Mouse (Mus musculus) kidney, postnatal 10 days (tissue): Measurements from ENCODE around the gene Card11.

Source experiments
- DNase-seq: peaks from one replicate; pipeline ENCODE4 v3.0.0; 2021; ENCODE audit warnings: mixed read lengths

The Card11 gene

DNA sequence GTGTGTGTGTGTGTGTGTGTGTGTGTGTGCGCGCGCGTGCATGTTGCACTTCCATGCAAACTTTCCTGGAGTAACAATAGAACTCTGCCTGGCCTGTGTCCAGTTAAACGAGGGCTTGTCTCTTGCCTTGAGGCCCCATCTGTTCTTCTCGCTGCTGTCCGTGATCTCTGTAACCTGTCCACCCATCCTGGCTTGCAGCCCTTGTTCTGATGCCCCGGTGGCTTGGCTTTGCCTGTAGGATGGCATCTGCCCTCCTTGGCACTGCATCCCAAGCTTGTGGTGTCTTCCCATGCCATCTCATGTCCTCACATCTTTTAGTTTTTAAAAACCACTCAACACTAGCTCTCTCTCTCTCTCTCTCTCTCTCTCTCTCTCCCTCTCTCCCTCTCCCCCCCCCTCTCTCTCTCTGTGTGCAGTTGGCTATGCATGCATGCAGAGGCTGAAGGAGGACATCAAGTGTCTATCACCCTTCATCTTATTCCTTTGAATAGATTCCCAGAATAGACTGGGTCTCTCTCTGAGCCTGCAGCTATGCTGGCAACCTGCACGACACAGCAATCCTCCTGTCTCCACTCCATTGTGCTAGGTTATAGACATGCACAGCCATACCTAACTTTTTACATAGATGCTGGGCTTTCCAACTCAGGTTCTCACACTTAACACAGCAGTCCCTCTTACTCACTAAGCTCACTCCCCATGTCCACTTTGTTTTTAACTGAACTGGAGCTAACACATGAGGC lies 14.9 kb downstream of the Card11 start:
- DNase-seq = no peak

DNA sequence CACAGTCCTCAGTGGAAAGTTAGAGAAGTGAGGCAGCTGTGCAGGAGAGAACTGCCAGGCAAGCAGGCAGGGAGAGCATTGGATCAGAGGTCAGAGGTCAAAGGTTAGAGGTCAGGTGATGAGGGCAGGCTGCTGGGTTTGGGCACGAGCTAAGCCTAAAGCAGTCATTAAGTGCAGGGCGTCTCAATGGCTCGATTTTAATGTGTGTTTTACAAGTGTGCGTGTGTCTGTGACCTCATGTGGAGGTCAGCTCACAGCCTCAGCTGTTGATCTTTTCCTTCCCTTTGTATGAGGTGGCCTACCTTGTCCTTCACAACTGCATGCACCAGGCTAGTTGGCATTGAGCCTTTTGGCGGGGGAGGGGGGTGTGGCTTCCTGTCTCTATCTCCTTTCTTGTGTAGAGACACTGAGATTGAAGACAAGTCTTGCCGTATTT lies 19.0 kb downstream of the Card11 start:
- peak; percentile 47 for DNase-seq

GRCm38 (mm10) chr5:140980783-140981182 lies 19.6 kb downstream of the Card11 start:
- no peak for DNase-seq

DNA sequence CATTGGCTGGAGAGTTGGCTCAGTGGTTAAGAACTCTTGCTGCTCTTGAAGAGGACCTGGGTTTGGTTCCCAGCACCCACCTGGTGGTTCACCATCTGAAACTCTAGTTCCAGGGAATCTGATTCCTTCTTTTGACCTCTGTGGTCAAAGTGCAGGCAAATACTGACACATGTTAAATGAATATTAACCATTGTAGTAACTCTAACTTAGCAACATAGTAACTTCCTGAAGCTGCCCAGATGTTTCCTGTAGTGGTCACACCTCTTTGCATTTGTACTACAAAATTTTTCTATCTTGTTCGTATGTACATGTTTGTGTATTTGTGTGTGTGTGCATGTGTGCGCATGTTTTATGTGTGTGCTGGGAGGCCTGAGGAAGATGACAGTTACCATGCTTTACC lies 20.3 kb downstream of the Card11 start:
- no peak for DNase-seq

DNA sequence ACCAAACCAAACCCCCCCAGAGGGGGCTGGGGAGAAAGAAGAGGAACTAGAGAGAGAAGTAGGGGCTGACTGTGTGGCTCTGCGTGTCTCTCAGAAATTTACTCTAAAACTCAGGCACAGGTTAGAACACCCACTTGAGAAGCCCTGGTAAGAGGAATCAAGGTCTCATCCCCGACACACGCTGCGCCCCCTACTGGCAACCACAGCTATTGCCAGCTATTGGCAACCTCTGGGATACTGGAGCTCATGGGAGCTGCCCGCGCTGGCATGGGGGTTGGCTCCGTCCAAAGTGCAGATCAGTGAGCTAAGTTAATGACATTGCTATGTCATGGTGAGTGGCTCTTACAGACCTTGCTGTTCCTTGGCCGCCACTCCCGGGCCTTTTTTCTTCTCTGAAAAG lies 37.4 kb downstream of the Card11 start:
- DNase-seq = peak; percentile 72

DNA sequence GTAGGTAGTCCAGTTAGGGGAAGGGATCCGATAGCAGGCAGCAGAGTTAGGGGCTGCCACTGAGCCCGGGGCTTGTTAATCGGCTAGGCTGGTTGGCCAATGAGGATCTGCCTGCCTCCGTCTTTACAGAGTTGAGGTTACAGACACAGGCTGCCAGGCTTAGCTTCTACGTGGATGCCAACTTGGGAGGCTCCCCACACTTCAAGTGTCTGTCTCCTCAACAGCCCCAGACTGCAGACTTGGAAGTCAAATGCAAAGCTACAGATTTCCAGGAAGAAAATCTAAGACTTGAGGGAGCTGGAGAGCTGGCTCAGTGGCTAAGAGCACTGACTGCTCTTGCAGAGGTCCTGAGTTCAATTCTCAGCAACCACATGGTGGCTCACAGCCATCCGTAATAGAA lies 39.6 kb downstream of the Card11 start:
- no peak for DNase-seq

- peak; percentile 13 for DNase-seq
These were observed 41.2 kb downstream of the Card11 start for GRCm38 (mm10) chr5:140959160-140959559.

- DNase-seq = peak; percentile 10
These were observed 43.3 kb downstream of the Card11 start for GRCm38 (mm10) chr5:140957106-140957505.

GRCm38 (mm10) chr5:140955666-140956065 lies 44.7 kb downstream of the Card11 start:
- DNase-seq = no peak

- no peak for DNase-seq
These were observed 48.6 kb downstream of the Card11 start for GRCm38 (mm10) chr5:140951801-140952200.

GRCm38 (mm10) chr5:140948009-140948408 lies 52.4 kb downstream of the Card11 start:
- DNase-seq = peak; percentile 26

DNA sequence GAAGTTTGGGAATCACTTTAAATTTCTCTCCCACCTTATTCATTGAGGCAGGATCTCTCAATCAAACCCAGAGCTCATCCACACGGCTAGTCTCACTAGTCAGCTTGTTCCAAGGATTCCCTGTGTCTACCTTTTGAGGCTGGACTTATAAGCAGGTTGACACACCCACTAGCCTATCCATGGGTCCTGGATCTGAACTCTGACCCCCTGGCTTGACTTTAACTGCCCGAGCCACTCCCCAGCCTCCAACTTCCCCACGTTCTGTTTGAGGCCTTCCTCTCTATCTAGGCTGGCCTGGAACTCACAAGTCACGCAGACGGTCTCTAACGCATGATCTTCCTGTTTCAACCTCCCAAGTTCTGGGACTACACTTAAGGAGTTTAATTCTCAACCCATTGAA lies 54.3 kb downstream of the Card11 start:
- DNase-seq = no peak

GRCm38 (mm10) chr5:140944382-140945125 lies 55.8 kb downstream of the Card11 start:
- no peak for DNase-seq

DNA sequence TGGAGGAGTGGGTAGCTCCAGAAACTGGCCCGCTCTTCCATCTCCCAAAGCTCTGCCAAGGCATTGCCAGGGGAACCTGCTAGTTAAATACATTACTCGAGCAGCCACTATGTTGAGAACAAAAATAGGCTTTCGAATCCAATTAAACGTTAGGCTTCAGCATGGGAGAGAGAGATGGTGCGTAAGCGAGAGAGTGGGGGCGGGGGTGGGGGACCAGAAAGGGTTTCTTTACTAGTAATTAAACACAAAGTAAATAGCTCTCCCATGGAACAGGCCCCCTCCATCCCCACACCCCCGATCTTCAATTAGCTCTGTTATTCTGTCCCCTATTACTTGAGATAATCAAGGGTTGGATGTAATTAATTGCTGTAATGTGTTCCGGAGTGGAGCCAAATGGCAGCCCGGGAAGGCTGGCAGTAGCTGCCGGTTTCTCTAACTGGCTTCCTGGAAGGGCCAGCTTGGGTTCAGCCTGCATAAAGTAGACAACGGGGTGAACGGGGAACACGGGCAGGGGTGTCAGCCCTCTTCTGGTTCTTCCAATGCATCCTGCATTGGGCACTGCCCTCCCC lies 59.4 kb downstream of the Card11 start:
- DNase-seq = no peak

GRCm38 (mm10) chr5:140940257-140940922 lies 60.0 kb downstream of the Card11 start:
- no peak for DNase-seq

DNA sequence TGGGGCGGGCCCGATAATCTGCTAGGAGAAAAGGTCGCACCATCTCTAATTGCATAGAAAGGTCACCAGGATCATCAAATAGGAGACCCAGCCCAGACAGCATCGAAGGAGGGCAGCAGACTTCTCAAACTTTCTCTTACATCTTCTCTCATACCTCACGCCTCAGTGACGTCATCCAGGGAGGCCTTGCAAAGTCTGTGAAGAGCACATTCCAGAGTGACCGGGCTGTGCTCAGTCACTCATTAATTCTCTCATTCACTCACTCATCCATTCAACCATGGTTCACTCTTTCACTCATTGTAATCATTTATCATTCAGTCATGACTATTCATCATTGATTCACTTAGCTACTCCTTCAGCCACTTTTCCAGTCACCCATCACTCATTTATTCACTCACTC lies 63.6 kb downstream of the Card11 start:
- DNase-seq = no peak

- DNase-seq = no peak
These were observed 64.5 kb downstream of the Card11 start for GRCm38 (mm10) chr5:140935848-140936247.

GRCm38 (mm10) chr5:140934639-140935315 lies 65.6 kb downstream of the Card11 start:
- DNase-seq = no peak

DNA sequence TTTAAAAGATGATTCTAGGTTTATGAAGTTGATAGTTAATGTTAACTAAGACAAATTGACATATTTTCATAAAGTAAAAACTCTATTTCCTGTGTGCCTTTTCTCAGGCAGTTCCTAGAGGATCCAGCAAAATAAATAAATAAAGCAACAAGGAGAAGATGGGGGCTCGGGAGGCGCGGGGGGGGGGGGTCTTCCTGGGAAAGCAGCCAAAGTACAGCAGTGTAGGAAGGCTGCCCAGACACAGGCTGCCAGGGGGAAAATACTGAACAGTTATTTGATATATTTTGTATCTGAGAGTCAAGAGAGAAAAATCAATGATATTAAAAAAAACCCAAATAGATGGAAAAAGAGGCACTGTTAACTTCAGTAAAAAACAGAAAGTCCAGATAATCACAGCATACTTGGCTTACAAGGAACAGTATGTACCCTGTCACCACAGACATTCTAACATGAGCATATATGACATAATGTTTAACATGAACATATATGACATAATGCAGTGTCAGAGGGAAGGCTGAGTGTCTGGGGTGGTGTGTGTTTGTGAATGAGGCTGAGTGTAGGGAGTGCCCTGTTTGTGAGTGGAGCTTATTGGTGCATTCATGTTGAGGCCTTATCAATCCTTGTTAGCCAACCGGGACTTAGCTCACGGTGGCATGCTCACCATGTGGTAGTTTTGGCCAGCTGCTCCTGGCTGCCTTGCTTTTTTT lies 68.7 kb downstream of the Card11 start:
- DNase-seq = no peak

GRCm38 (mm10) chr5:140918519-140918918 lies 81.9 kb downstream of the Card11 start:
- no peak for DNase-seq

DNA sequence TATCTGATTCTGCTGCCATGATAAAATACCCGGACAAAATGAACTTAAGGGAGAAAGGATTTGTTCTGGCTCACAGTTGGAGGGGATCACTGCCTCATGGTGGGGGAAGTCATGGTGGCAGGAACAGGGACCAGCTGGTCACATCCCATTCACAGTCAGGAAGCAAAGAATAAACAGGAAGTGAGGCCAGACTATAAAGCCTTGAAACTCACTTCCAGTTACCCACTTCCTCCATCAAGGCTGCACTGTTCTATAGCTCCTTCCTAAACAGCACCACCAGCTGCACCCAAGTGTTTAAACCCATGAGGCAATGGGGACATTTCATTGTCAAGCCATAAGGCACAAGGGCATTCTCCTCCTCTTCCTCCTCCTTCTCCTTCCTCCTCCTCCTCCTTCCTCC lies 82.6 kb downstream of the Card11 start:
- no peak for DNase-seq

DNA sequence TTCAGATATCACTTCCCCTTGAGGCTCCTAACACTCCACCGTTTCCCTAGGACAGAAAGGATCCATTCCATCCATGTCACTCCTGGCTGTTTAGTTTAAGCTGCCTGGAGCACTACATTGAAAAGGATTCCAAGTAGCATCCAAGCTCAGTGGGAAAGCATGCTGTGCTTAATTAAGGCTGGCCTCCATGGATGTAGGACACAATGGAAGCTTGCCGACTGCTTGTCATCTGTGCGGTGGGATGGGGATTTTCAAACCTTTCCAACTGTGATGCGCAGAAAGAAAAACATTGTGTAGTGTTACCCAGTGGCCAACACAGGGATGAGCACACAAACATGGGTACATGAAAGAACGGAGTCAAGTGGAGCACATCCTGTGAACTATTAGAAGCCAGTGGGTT lies 89.5 kb downstream of the Card11 start:
- DNase-seq = no peak
